Mouse (Mus musculus): ENCODE results near the gene Map3k10. TPM values are rescaled to one million over a fixed set of nuclear protein-coding genes. Genes with fewer than 3 reads are reported as not detected.

Map3k10 gene
- polyA plus RNA-seq, 1 experiment from 2014 or later: 9.0 TPM

GRCm38 (mm10) chr7:27675222-27675612 is 819 bp upstream of the Map3k10 start:
- Histone ChIP-seq H3K4me3 (peak overlapping the region; percentile 92), H3K4me1 (peaks cover 28% of the 10 kb centered on the region), H3K27me3 (no peaks in the 10 kb centered on the region), H3K36me3 (peaks cover 6% of the 10 kb centered on the region), H3K4me2 (peak overlapping the region; percentile 97), H3K9me3 (no peaks in the 10 kb centered on the region), H3K27ac (no peak overlapping the region), H3K9ac (no peak overlapping the region)
- WGBS: 32% methylated on average over 14 of the region's 14 CpGs
- ATAC-seq (ENCODE audit: insufficient number of reproducible peaks, low FRiP score, low TSS enrichment, low read depth): no peak

- ATAC-seq (ENCODE audit: insufficient number of reproducible peaks, low FRiP score, low TSS enrichment, low read depth): peak; percentile 35
- H3K27ac ChIP-seq: peak overlapping the region; percentile 86; the same call in 1 of the 2 replicates
- WGBS: 0% methylated on average over 26 of the region's 38 CpGs
Observed at GRCm38 (mm10) chr7:27674195-27674521, 240 bp downstream of the Map3k10 start.

GRCm38 (mm10) chr7:27673575-27674131 is 745 bp downstream of the Map3k10 start:
- WGBS: 2% methylated on average over 50 of the region's 52 CpGs
- Histone ChIP-seq H3K9ac (peak overlapping the region; percentile 78), H3K4me1 (peaks cover 28% of the 10 kb centered on the region), H3K9me3 (no peaks in the 10 kb centered on the region), H3K4me3 (peak overlapping the region; percentile 92), H3K4me2 (peak overlapping the region; percentile 97), H3K27me3 (no peaks in the 10 kb centered on the region), H3K36me3 (peaks cover 17% of the 10 kb centered on the region), H3K27ac (no peak overlapping the region; the same call in 1 of the 2 replicates)
- peak; percentile 33; the same call in 1 of the 2 replicates for ATAC-seq (ENCODE audit: insufficient number of reproducible peaks, low FRiP score, low TSS enrichment, low read depth)

More at GRCm38 (mm10) chr7:27674195-27674521, 240 bp downstream of the Map3k10 start:
- no peaks in the 10 kb centered on the region for H3K27me3 ChIP-seq
- H3K4me3 ChIP-seq: peak overlapping the region; percentile 92
- H3K9ac ChIP-seq: peak overlapping the region; percentile 78
- H3K36me3 ChIP-seq: peaks cover 15% of the 10 kb centered on the region
- H3K4me2 ChIP-seq: peak overlapping the region; percentile 97
- no peaks in the 10 kb centered on the region for H3K9me3 ChIP-seq
- H3K4me1 ChIP-seq: peaks cover 28% of the 10 kb centered on the region

GRCm38 (mm10) chr7:27673064-27673574 is 1.3 kb downstream of the Map3k10 start:
- Histone ChIP-seq H3K4me1 (peaks cover 28% of the 10 kb centered on the region), H3K36me3 (peaks cover 21% of the 10 kb centered on the region), H3K9me3 (no peaks in the 10 kb centered on the region), H3K4me3 (peak overlapping the region; percentile 92), H3K4me2 (peak overlapping the region; percentile 97), H3K9ac (peak overlapping the region; percentile 78), H3K27ac (no peak overlapping the region), H3K27me3 (no peaks in the 10 kb centered on the region)
- 52% methylated on average over 9 of the region's 9 CpGs for WGBS
- ATAC-seq (ENCODE audit: insufficient number of reproducible peaks, low FRiP score, low TSS enrichment, low read depth): no peak

GRCm38 (mm10) chr7:27662038-27662437 is 12.4 kb downstream of the Map3k10 start:
- Histone ChIP-seq H3K4me1 (no peaks in the 10 kb centered on the region), H3K36me3 (peaks cover 63% of the 10 kb centered on the region), H3K27ac (no peak overlapping the region), H3K27me3 (peaks cover 29% of the 10 kb centered on the region), H3K4me3 (no peak overlapping the region), H3K9ac (no peak overlapping the region), H3K9me3 (no peaks in the 10 kb centered on the region), H3K4me2 (no peak overlapping the region)
- ATAC-seq (ENCODE audit: insufficient number of reproducible peaks, low FRiP score, low TSS enrichment, low read depth): no peak
- WGBS: 78% methylated on average over 4 of the region's 4 CpGs

GRCm38 (mm10) chr7:27658712-27659663 is 15.4 kb downstream of the Map3k10 start:
- Histone ChIP-seq H3K9ac (no peak overlapping the region), H3K4me2 (no peak overlapping the region), H3K9me3 (no peaks in the 10 kb centered on the region), H3K4me1 (peaks cover 4% of the 10 kb centered on the region), H3K36me3 (peaks cover 56% of the 10 kb centered on the region), H3K27me3 (peaks cover 59% of the 10 kb centered on the region), H3K27ac (no peak overlapping the region), H3K4me3 (no peak overlapping the region)
- WGBS: 60% methylated on average over 14 of the region's 14 CpGs
- no peak for ATAC-seq (ENCODE audit: insufficient number of reproducible peaks, low FRiP score, low TSS enrichment, low read depth)

- ATAC-seq (ENCODE audit: insufficient number of reproducible peaks, low FRiP score, low TSS enrichment, low read depth): no peak
- peaks cover 70% of the 10 kb centered on the region for H3K27me3 ChIP-seq
- 28% methylated on average over 52 of the region's 53 CpGs for WGBS
- no peaks in the 10 kb centered on the region for H3K9me3 ChIP-seq
- H3K4me1 ChIP-seq: peaks cover 10% of the 10 kb centered on the region
- H3K36me3 ChIP-seq: peaks cover 51% of the 10 kb centered on the region
- H3K9ac ChIP-seq: no peak overlapping the region
- H3K4me2 ChIP-seq: no peak overlapping the region
- no peak overlapping the region for H3K27ac ChIP-seq
- no peak overlapping the region for H3K4me3 ChIP-seq
Observed at GRCm38 (mm10) chr7:27657824-27658395, 16.5 kb downstream of the Map3k10 start.

GRCm38 (mm10) chr7:27656600-27656999 is 17.8 kb downstream of the Map3k10 start:
- H3K27ac ChIP-seq: no peak overlapping the region
- no peak for ATAC-seq (ENCODE audit: insufficient number of reproducible peaks, low FRiP score, low TSS enrichment, low read depth)
- no peak overlapping the region for H3K4me2 ChIP-seq
- H3K4me3 ChIP-seq: no peak overlapping the region
- no peak overlapping the region for H3K9ac ChIP-seq
- H3K4me1 ChIP-seq: peaks cover 10% of the 10 kb centered on the region
- peaks cover 45% of the 10 kb centered on the region for H3K36me3 ChIP-seq
- 91% methylated on average over 16 of the region's 16 CpGs for WGBS
- H3K9me3 ChIP-seq: no peaks in the 10 kb centered on the region
- H3K27me3 ChIP-seq: peaks cover 78% of the 10 kb centered on the region

GRCm38 (mm10) chr7:27655545-27655944 is 18.9 kb downstream of the Map3k10 start:
- Histone ChIP-seq H3K27me3 (peaks cover 80% of the 10 kb centered on the region), H3K27ac (no peak overlapping the region), H3K4me3 (no peak overlapping the region), H3K36me3 (peaks cover 36% of the 10 kb centered on the region), H3K4me2 (no peak overlapping the region), H3K9me3 (no peaks in the 10 kb centered on the region), H3K4me1 (peaks cover 10% of the 10 kb centered on the region), H3K9ac (no peak overlapping the region)
- no peak for ATAC-seq (ENCODE audit: insufficient number of reproducible peaks, low FRiP score, low TSS enrichment, low read depth)
- 43% methylated on average over 11 of the region's 11 CpGs for WGBS

- Histone ChIP-seq H3K27ac (no peak overlapping the region), H3K36me3 (peaks cover 34% of the 10 kb centered on the region), H3K9me3 (no peaks in the 10 kb centered on the region), H3K27me3 (peaks cover 79% of the 10 kb centered on the region), H3K4me1 (peaks cover 10% of the 10 kb centered on the region), H3K4me2 (no peak overlapping the region), H3K9ac (no peak overlapping the region), H3K4me3 (no peak overlapping the region)
- ATAC-seq (ENCODE audit: insufficient number of reproducible peaks, low FRiP score, low TSS enrichment, low read depth): no peak
- 60% methylated on average over 20 of the region's 20 CpGs for WGBS
Observed at GRCm38 (mm10) chr7:27654607-27655276, 19.7 kb downstream of the Map3k10 start.

- WGBS: 3% methylated on average over 62 of the region's 62 CpGs
- Histone ChIP-seq H3K27me3 (peaks cover 70% of the 10 kb centered on the region), H3K36me3 (peaks cover 26% of the 10 kb centered on the region), H3K4me2 (peak within 1 kb of the TSS; percentile 49), H3K4me1 (peaks cover 10% of the 10 kb centered on the region), H3K9ac (no peak within 1 kb of the TSS), H3K27ac (no peak within 1 kb of the TSS), H3K4me3 (peak within 1 kb of the TSS; percentile 31), H3K9me3 (no peaks in the 10 kb centered on the region)
- no peak; the same call in 1 of the 2 replicates for ATAC-seq (ENCODE audit: insufficient number of reproducible peaks, low FRiP score, low TSS enrichment, low read depth)
Observed at GRCm38 (mm10) chr7:27653681-27654437, 20.5 kb downstream of the Map3k10 start, which contains the start of gene Ttc9b. TSS of gene Ttc9b (plus strand) at chr7:27653915.
